Mouse (Mus musculus) ovary, postnatal 36 days (tissue): Measurements from ENCODE around the gene Inf2.

Source experiments
- DNase-seq: peaks from one replicate; pipeline ENCODE4 v3.0.0; 2022; ENCODE audit warnings: low spot score, mixed read lengths

The Inf2 gene

GRCm38 (mm10) chr12:112660576-112661326, 72.2 kb downstream of the Inf2 start:
- DNase-seq: no peak

- DNase-seq: no peak
Measured at GRCm38 (mm10) chr12:112661327-112661605, 72.7 kb downstream of the Inf2 start.

- DNase-seq: no peak
Measured at GRCm38 (mm10) chr12:112661851-112662250, 73.3 kb downstream of the Inf2 start.

- no peak for DNase-seq
Measured at GRCm38 (mm10) chr12:112663303-112663702, 74.7 kb downstream of the Inf2 start.

GRCm38 (mm10) chr12:112663716-112664115, 75.1 kb downstream of the Inf2 start:
- no peak for DNase-seq

GRCm38 (mm10) chr12:112664124-112664523, 75.5 kb downstream of the Inf2 start:
- DNase-seq: no peak

- no peak for DNase-seq
Measured at GRCm38 (mm10) chr12:112664656-112665055, 76.1 kb downstream of the Inf2 start.
